Mouse (Mus musculus): Measurements from ENCODE around the gene Fcna. TPM values are rescaled to one million over a fixed set of nuclear protein-coding genes. Genes with fewer than 3 reads are reported as not detected.

The Fcna gene
- polyA plus RNA-seq, 1 experiment from 2014 or later: 3.5 TPM

DNA sequence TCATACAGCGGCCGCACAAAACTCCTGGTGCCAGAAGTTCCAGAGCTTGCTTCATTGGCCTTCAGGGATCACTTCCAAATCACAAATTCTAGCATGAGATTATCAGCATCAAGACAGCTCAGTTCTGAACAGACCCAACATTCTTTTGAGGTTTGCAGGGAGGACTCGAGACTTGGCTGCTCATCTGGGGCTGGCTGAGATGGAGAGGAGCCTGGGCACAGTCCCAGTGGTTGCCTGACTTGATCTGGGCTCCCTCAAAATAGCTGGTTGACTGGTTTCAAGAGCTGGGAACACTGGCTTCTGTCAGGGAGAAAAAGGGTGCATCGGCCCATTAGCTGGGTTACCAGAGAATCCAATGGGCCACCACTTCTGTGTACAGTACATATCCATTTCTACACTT, 28.9 kb upstream of the Fcna start:
- no peak overlapping the region for H3K4me2 ChIP-seq (ENCODE audit: low read depth, low read length)
- ATAC-seq (ENCODE audit: low read depth): no peak
- no peaks in the 10 kb centered on the region for H3K9me3 ChIP-seq (ENCODE audit: control insufficient read depth, low read length)
- H3K4me1 ChIP-seq (replicated peaks; ENCODE audit: control insufficient read depth, insufficient read depth, low read length): peaks cover 6% of the 10 kb centered on the region; the same call in 1 of the 2 replicates
- no peaks in the 10 kb centered on the region for H3K27me3 ChIP-seq (ENCODE audit: control insufficient read depth, insufficient read depth, low read depth, low read length)
- no peaks in the 10 kb centered on the region for H3K36me3 ChIP-seq (ENCODE audit: control insufficient read depth, insufficient read depth, low read length)
- H3K9ac ChIP-seq (ENCODE audit: low read length): no peak overlapping the region
- WGBS: 81% methylated on average over 4 of the region's 4 CpGs
- H3K4me3 ChIP-seq (ENCODE audit: low read length): no peak overlapping the region
- no peak overlapping the region for H3K27ac ChIP-seq (ENCODE audit: low read length)

DNA sequence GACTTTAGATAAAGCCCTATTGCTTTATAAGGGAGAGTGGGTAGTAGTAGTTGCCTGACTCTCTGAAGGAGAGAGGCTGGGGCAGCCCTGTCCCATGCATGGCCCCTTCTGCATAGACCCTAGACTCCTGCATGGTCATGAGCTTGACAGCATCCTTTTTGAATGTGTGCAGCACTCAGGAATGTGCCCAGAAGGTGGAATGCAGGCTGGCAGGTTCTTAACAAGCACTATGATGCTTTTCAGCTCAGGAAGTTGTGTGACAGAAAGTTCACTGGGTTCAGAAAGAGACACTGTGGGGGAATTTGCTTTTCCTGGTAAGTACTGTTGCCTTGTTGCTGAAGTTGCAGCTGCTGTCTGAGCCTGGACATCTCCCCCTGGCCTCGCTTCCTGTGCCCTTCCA, 26.7 kb upstream of the Fcna start:
- 43% methylated on average over 1 of the region's 1 CpGs for WGBS
- H3K27ac ChIP-seq (ENCODE audit: low read length): peak overlapping the region; percentile 34; the same call in 1 of the 2 replicates
- H3K27me3 ChIP-seq (ENCODE audit: control insufficient read depth, insufficient read depth, low read depth, low read length): no peaks in the 10 kb centered on the region
- peak; percentile 62; the same call in 1 of the 2 replicates for ATAC-seq (ENCODE audit: low read depth)
- no peak overlapping the region for H3K4me3 ChIP-seq (ENCODE audit: low read length)
- no peak overlapping the region for H3K4me2 ChIP-seq (ENCODE audit: low read depth, low read length)
- H3K36me3 ChIP-seq (ENCODE audit: control insufficient read depth, insufficient read depth, low read length): no peaks in the 10 kb centered on the region
- H3K9me3 ChIP-seq (ENCODE audit: control insufficient read depth, low read length): no peaks in the 10 kb centered on the region
- H3K9ac ChIP-seq (ENCODE audit: low read length): no peak overlapping the region
- peaks cover 6% of the 10 kb centered on the region; the same call in 1 of the 2 replicates for H3K4me1 ChIP-seq (replicated peaks; ENCODE audit: control insufficient read depth, insufficient read depth, low read length)

DNA sequence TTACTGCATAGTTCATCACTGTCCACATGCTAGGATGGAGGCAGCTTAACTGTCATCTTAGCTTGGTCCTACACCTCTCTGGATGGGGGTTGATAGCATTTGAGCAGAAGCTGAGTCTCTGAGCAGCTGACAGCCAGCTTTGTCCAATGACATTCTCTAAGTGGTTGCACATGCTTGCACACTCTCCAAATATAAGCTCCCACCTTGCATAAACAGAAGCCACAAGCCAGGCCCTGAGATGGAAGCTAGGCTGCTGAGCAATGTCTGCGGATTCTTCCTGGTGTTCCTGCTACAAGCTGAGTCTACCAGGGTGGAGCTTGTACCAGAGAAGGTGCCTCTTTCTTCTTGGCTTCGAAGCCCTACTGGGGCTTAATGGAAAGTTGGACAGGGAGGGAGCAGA, 25.1 kb upstream of the Fcna start, which contains the start of gene Lcn8:
TSS of gene Lcn8 (plus strand) at position 219 of the 400 bp plus-strand sequence.
- Histone ChIP-seq H3K36me3 (ENCODE audit: control insufficient read depth, insufficient read depth, low read length) (no peaks in the 10 kb centered on the region), H3K27me3 (ENCODE audit: control insufficient read depth, insufficient read depth, low read depth, low read length) (no peaks in the 10 kb centered on the region)
- 58% methylated on average over 2 of the region's 2 CpGs for WGBS

DNA sequence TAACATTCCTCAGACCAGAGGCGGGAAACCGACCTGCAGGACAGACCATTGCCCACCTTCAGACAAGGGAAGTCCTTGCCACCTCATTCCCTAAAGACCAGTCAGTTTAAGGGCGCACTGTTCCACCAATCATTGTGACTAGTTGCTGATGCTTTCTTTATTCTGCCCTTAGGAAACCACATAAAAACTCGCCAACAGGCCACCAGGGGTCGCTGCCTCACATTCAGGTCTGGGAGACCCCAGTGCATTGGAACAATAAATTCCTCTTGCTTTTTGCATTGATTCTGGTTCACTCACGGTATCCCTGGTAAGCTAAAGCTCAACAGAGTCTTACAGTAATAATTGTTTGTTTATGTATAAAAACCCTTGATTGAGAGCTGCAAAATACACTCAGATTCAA, 12.1 kb upstream of the Fcna start:
- Histone ChIP-seq H3K4me2 (ENCODE audit: low read depth, low read length) (no peak overlapping the region), H3K4me3 (ENCODE audit: low read length) (no peak overlapping the region), H3K9ac (ENCODE audit: low read length) (no peak overlapping the region), H3K27me3 (ENCODE audit: control insufficient read depth, insufficient read depth, low read depth, low read length) (no peaks in the 10 kb centered on the region), H3K4me1 (replicated peaks; ENCODE audit: control insufficient read depth, insufficient read depth, low read length) (no peaks in the 10 kb centered on the region), H3K27ac (ENCODE audit: low read length) (no peak overlapping the region), H3K9me3 (ENCODE audit: control insufficient read depth, low read length) (no peaks in the 10 kb centered on the region), H3K36me3 (ENCODE audit: control insufficient read depth, insufficient read depth, low read length) (no peaks in the 10 kb centered on the region)
- 13% methylated on average over 6 of the region's 6 CpGs for WGBS
- ATAC-seq (ENCODE audit: low read depth): no peak

More for the DNA sequence above, 25.1 kb upstream of the Fcna start, which contains the start of gene Lcn8:
- H3K9me3 ChIP-seq (ENCODE audit: control insufficient read depth, low read length): no peaks in the 10 kb centered on the region
- no peak within 1 kb of the TSS for H3K27ac ChIP-seq (ENCODE audit: low read length)
- no peak for ATAC-seq (ENCODE audit: low read depth)
- no peak within 1 kb of the TSS for H3K9ac ChIP-seq (ENCODE audit: low read length)
- H3K4me3 ChIP-seq (ENCODE audit: low read length): no peak within 1 kb of the TSS
- peaks cover 6% of the 10 kb centered on the region; the same call in 1 of the 2 replicates for H3K4me1 ChIP-seq (replicated peaks; ENCODE audit: control insufficient read depth, insufficient read depth, low read length)
- H3K4me2 ChIP-seq (ENCODE audit: low read depth, low read length): no peak within 1 kb of the TSS

DNA sequence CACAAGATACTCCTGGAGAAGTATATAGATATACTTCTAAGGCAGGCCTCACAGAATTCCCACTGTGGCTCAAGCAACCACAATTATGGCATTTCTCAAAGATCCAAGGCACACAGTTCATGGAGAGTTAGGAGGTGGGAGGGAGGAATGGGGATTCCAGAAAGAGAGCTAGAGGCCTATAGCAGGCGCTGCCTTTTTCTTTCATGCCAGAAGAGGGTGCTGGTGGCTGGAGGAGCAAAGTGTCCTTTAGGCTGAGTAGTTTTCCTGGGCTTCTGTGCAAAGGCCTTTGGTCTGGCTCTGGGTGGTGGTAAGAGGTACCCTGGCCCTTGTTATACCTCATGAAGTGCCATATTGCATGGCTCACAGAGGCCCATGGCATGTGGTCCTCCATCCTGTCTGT, 6.2 kb upstream of the Fcna start:
- Histone ChIP-seq H3K4me1 (replicated peaks; ENCODE audit: control insufficient read depth, insufficient read depth, low read length) (no peaks in the 10 kb centered on the region), H3K9me3 (ENCODE audit: control insufficient read depth, low read length) (no peaks in the 10 kb centered on the region), H3K27me3 (ENCODE audit: control insufficient read depth, insufficient read depth, low read depth, low read length) (no peaks in the 10 kb centered on the region), H3K4me2 (ENCODE audit: low read depth, low read length) (no peak overlapping the region), H3K27ac (ENCODE audit: low read length) (no peak overlapping the region), H3K36me3 (ENCODE audit: control insufficient read depth, insufficient read depth, low read length) (no peaks in the 10 kb centered on the region), H3K4me3 (ENCODE audit: low read length) (no peak overlapping the region), H3K9ac (ENCODE audit: low read length) (no peak overlapping the region)
- ATAC-seq (ENCODE audit: low read depth): no peak
- 23% methylated on average over 1 of the region's 1 CpGs for WGBS

DNA sequence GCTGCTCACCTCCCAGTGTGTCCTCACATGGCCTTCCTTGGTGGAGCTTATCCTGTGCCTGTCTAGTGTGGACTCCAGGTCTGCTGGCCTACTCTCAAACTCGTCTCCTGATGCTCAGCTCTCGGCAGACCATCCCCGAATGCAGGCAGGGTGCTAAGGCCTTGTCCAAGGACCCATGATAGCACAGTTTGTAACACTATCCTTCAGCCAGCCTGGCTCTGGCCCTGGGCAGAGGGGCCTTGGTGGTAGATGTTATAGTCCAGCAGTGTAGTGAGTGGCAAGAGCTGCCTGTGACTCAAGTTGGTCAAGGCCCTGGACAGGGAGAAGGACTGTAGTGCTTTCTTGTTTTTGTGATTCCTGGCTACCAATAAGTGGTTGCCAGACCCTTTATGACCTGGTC, 5.8 kb upstream of the Fcna start:
- no peaks in the 10 kb centered on the region for H3K9me3 ChIP-seq (ENCODE audit: control insufficient read depth, low read length)
- H3K4me1 ChIP-seq (replicated peaks; ENCODE audit: control insufficient read depth, insufficient read depth, low read length): no peaks in the 10 kb centered on the region
- no peak for ATAC-seq (ENCODE audit: low read depth)
- H3K4me2 ChIP-seq (ENCODE audit: low read depth, low read length): no peak overlapping the region
- H3K27me3 ChIP-seq (ENCODE audit: control insufficient read depth, insufficient read depth, low read depth, low read length): no peaks in the 10 kb centered on the region
- no peaks in the 10 kb centered on the region for H3K36me3 ChIP-seq (ENCODE audit: control insufficient read depth, insufficient read depth, low read length)
- H3K27ac ChIP-seq (ENCODE audit: low read length): no peak overlapping the region
- WGBS: 76% methylated on average over 3 of the region's 3 CpGs
- no peak overlapping the region for H3K9ac ChIP-seq (ENCODE audit: low read length)
- H3K4me3 ChIP-seq (ENCODE audit: low read length): no peak overlapping the region

DNA sequence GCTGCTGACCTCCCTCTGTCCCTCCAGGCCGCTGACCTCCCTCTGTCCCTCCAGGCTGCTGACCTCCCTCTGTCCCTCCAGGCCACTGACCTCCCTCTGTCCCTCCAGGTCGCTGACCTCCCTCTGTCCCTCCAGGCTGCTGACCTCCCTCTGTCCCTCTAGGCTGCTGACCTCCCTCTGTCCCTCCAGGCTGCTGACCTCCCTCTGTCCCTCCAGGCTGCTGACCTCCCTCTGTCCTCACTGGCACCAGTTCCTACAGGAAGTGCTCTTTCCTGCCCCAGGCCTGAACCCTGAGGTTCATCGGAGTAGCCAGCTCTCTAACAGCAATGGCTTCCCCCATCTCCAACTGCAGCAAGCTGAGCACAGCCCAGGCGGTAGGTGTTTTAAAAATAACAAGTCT, 908 bp upstream of the Fcna start:
- no peak for ATAC-seq (ENCODE audit: low read depth)
- WGBS: 49% methylated on average over 4 of the region's 4 CpGs
- no peak overlapping the region for H3K9ac ChIP-seq (ENCODE audit: low read length)

DNA sequence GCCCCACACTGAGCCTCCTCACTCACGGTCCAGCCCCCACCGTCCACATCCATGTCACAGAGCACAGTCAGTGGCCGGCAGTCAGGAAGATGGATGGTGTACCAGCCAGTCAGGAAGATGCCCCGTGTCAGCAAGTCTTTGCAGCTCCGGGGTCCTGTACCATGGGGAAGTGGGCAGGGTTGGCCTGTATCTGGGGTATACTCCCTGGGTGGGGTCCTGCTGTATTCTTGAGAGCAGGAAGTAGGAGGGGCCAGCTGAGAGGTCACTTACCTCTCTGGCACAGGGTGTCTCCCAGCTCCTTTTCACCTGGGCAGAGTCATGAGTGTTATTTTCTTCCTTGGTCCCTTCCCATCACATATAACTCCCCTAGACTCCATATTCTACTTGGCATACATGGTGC, 1.8 kb downstream of the Fcna start:
- no peak for ATAC-seq (ENCODE audit: low read depth)

More for the DNA sequence above, 908 bp upstream of the Fcna start:
- H3K9me3 ChIP-seq (ENCODE audit: control insufficient read depth, low read length): no peaks in the 10 kb centered on the region
- no peaks in the 10 kb centered on the region for H3K27me3 ChIP-seq (ENCODE audit: control insufficient read depth, insufficient read depth, low read depth, low read length)
- H3K4me3 ChIP-seq (ENCODE audit: low read length): no peak overlapping the region
- no peak overlapping the region for H3K27ac ChIP-seq (ENCODE audit: low read length)
- no peaks in the 10 kb centered on the region for H3K4me1 ChIP-seq (replicated peaks; ENCODE audit: control insufficient read depth, insufficient read depth, low read length)
- H3K4me2 ChIP-seq (ENCODE audit: low read depth, low read length): no peak overlapping the region
- H3K36me3 ChIP-seq (ENCODE audit: control insufficient read depth, insufficient read depth, low read length): no peaks in the 10 kb centered on the region

DNA sequence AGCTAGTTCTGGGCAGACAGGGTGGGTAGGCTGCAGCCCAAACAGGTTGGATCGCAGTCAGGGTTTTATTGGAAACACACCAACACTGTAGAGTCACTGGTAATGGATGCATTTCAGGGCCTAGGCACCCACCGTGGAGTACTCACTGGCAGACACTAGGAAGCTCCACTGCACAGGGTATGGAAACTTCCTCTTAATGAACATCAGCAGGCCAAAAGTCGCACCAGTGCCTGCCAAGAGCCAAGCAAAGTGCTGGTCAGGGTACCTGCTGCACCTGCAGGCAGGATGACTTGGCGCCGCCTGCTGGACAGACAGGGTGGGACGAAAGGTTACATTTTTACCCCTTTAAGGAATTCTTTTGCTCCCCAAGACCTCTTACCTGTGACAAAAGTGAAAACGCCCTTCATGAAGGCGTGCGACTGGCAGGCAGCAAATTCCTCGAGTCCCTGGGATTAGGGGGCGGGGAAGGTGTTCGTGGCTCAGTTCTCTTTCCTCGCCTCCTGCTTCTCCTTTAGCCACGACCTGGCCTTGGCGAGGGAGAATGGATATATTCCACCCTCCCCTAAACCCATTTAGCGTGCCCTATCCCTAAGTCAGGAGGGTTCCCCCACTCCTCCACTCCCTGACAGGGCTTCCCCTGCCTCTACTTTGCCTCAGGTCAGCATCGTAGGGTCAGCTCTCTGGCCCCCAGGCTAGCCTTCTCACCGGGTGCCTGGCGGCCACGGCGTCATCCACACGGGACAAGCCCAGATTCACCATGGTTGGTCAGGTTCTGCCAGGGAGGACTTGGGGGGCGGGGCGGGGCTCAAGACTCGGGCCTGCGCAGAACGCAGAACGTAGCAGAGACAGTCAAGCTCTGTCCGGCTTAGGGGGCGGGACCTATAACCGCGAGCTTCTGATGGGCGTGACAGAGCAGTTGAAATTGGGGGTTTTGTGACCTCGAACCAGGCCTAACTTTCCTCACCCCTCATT, 6.3 kb downstream of the Fcna start, which contains the start of gene Tmem141:
TSS of gene Tmem141 (minus strand) at position 777 of the 972 bp plus-strand sequence.
- ATAC-seq (ENCODE audit: low read depth): peak; percentile 96
- no peaks in the 10 kb centered on the region for H3K36me3 ChIP-seq (ENCODE audit: control insufficient read depth, insufficient read depth, low read length)
- H3K9me3 ChIP-seq (ENCODE audit: control insufficient read depth, low read length): no peaks in the 10 kb centered on the region
- peak within 1 kb of the TSS; percentile 89 for H3K27ac ChIP-seq (ENCODE audit: low read length)
- H3K9ac ChIP-seq (ENCODE audit: low read length): peak within 1 kb of the TSS; percentile 75
- peaks cover 12% of the 10 kb centered on the region for H3K27me3 ChIP-seq (ENCODE audit: control insufficient read depth, insufficient read depth, low read depth, low read length)
- H3K4me2 ChIP-seq (ENCODE audit: low read depth, low read length): peak within 1 kb of the TSS; percentile 93
- 6% methylated on average over 34 of the region's 34 CpGs for WGBS
- peak within 1 kb of the TSS; percentile 63 for H3K4me3 ChIP-seq (ENCODE audit: low read length)
- peaks cover 6% of the 10 kb centered on the region; the same call in 1 of the 2 replicates for H3K4me1 ChIP-seq (replicated peaks; ENCODE audit: control insufficient read depth, insufficient read depth, low read length)

More for the DNA sequence above, 1.8 kb downstream of the Fcna start:
- no peaks in the 10 kb centered on the region for H3K36me3 ChIP-seq (ENCODE audit: control insufficient read depth, insufficient read depth, low read length)
- no peak overlapping the region for H3K4me2 ChIP-seq (ENCODE audit: low read depth, low read length)
- no peaks in the 10 kb centered on the region for H3K9me3 ChIP-seq (ENCODE audit: control insufficient read depth, low read length)
- peaks cover 5% of the 10 kb centered on the region; the same call in 1 of the 2 replicates for H3K4me1 ChIP-seq (replicated peaks; ENCODE audit: control insufficient read depth, insufficient read depth, low read length)
- H3K9ac ChIP-seq (ENCODE audit: low read length): no peak overlapping the region
- 12% methylated on average over 5 of the region's 5 CpGs for WGBS
- H3K27ac ChIP-seq (ENCODE audit: low read length): no peak overlapping the region
- no peaks in the 10 kb centered on the region for H3K27me3 ChIP-seq (ENCODE audit: control insufficient read depth, insufficient read depth, low read depth, low read length)
- no peak overlapping the region for H3K4me3 ChIP-seq (ENCODE audit: low read length)
